Mouse (Mus musculus) layer of hippocampus, postnatal 36 days (tissue): ENCODE results near the gene Sptlc2. TPM values are rescaled to one million over a fixed set of nuclear protein-coding genes. Genes with fewer than 3 reads are reported as not detected.

Source experiments
- DNase-seq, 2 experiments: peaks; one replicate each; pipeline ENCODE4 v3.0.0; 2022
- total RNA-seq, 2 experiments: library from RNA; stranded (reverse); gene quantifications; 2 replicates each; pipeline ENCODE4 v1.2.3; 2021

The Sptlc2 gene
- total RNA-seq, 2 experiments from 2014 or later = 29.2 to 32.8 TPM

DNA sequence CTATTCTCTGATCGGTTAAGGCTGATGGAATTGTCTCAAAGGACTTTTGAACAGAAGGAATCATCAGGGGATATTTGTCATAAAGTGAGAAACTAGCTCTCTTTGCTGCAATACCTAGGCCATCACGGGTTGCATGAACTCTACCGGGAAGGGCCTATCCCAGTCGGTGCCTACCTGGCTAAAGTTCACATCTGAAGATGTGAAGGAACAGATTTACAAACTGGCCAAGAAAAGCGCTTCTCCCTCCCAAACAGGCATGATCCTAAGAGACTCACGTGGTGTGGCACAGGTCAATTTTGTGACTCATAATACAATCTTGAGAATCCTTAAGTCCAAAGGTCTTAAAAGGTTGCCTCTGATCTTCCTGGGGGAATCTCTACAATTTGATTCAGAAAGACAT lies 6.2 kb upstream of the Sptlc2 start:
- DNase-seq = no peak

DNA sequence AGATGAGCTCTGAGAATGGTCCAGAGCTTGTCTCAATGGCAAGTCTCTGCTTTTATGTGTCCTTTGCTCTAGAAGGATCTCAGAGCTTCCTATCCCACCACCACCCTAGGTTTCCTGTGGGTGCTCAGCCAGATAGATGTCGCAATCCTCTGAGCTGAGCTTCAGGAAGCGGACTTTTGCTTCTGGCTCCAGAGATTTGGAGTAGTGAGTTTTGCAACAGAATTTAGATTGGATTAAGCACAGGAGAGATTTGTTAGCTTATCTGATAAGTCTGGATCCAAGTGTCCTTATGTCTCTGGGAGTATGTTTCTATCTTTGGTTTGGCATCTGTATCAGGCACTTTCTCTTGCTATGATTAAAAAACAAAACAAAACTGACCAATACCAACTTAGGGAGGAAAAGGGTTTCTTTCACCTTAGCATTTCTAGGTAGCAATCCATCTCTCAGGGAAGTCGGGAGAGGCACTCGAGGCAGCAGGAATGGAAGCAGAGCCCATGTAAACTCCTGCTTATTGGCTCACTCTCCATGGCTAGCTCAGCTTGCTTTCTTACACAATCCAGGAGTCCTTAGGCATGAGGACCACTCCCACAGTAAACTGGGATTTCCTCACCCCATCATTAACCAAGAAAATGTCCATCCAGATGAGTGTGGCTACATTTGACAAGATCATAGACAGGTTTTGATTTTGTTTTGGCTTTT lies 5.4 kb upstream of the Sptlc2 start:
- no peak for DNase-seq

DNA sequence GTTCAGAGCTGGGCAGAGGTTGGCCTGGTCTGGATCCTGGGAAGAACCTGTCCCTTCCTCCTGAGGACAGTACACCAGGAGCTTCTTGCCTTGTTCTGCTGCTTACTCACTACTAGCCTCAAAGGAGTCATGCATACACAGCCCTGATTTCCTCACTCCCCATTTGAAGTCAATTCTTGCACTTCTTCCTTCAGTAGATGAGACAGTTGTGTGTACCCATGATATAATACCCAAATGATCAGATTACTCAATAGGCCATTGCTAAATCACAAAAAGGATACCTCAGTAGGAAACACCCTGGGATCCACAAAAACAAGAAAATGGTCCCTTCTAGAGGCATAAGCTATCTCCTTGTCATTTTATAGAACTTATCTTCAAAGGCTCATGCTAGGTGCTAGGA lies 3.2 kb upstream of the Sptlc2 start:
- DNase-seq = no peak

DNA sequence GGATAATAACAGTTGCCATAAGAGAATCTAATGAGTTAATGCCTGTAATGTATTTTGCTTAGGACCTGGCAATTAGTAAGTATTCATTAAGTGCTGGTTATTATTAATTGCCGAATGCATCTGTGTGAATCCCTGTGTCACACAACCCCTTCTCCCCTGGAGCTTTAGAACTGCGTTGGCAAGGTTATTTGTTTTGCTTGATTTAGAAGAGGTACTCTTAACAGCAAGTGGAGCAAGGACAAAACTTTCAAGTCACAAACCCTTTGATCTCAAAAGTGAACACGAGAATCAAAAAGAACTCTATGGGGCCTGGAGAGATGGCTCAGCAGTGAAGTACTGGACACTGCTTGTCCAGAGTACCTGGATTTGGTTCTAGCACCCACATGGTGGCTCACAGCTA lies 1.1 kb upstream of the Sptlc2 start:
- no peak for DNase-seq

DNA sequence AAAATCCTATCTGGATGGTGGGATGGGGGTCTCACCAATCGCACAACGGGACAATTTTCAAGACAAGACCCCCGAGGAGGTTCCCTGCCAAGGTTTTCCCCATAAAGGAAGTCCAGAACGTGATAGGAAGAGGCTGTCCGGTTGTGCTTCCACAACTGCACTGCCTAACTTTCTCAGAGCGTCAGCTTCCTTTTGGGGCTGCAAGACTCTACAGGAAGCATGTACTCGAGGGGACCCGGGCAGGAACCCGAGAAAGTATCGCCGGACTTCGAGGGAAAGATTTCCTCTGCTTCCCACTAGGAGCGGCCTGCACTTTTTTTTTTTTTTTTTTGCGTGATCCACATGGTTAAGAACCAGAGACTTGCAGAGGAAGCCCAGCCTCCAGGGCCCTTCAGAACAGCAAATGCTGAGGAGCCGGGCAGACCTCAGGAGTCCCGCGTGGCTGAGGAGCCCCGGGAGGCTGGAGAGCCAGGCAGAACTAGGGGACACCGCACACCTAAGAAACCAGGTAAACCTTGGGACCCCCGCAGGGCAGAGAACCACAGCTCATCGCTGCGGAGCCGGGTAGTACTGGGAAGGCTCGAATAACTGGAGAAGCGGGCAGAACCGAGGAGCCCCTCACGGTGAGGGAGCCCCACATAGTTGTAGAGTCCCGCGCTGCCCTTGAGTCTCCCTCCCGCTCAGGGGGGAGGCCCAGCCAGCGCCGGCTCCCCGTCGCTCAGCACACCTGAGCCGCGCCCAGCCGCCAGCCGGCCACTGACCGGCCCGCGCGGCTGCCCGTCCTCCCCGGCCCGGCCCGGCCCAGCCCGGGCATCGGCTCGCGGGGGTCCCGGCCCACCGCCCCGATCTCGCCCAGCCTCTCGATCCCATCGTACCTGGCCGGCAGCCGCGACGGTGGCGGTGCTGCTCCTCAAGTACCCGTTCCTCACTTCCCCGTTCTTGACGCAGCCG lies 709 bp downstream of the Sptlc2 start:
- peak; percentile 16 to 28 for DNase-seq

DNA sequence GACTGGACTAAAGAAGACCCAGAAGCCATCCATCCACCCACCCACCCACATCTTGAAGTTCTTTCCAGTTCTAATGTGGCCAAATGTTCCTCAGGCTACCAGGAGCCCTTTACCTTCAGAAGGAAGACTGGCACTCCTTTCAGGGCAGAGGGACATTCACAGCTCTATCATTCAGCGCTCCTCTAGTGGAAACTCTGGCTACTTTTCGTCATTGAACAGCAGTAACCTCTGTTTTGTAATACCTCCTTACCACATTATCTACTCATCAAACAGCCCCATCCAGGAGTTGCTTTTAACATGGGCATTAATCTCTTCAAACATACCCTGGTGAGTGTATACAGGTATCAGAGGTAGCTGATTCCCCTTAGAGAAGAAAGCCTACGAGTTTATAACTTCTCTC lies 3.1 kb downstream of the Sptlc2 start:
- no peak for DNase-seq

DNA sequence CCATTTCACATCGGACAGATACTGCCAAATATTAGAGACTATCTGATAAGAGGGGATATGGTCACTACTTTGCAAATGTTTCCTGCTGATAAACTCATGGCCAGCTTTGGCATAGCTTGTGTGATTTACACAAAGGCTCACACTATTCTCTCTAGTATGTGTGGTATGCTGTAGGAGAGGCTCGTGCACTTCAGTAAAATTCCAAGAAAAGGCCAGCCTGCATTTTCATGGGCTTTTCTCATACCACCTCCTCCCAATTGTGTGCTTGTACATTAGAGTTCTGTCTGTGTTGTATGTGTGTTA lies 6.8 kb downstream of the Sptlc2 start:
- no peak for DNase-seq

DNA sequence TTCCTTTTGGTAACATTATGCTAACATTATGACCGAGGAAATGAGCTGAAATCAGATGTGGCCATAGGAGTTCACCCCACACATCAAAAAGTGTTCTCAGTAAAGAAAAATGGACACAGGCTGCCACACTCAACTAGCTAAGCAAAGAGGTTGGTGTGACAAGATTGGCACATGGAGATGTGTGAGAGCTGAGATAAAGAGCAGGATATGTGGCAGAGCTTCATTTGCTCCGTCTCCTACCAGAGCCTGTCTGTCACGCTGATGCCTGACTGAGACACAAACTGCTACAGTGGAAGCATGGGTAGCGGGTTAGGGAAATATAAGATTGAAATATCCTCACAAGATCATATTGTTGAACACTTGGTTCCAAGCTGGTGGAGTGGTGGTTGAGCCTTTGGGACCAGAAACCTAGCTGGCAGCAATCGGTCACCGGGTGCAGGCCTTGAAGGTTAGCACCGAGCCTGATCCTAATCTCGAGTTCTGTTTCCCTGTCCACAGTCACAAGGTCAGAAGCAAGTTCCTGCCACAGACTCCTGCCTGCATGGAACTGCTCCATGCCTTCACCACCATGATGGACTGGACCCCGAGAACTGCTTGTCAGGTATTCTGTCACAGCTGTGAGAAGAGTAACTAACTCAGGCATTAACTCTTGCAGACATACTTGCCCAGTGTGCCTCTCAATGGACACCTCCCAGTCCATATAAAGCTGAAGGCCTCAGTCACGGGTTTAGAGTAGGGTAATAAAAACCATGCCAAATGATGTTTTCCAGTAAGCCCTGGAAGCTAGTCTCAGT lies 7.4 kb downstream of the Sptlc2 start:
- no peak for DNase-seq

DNA sequence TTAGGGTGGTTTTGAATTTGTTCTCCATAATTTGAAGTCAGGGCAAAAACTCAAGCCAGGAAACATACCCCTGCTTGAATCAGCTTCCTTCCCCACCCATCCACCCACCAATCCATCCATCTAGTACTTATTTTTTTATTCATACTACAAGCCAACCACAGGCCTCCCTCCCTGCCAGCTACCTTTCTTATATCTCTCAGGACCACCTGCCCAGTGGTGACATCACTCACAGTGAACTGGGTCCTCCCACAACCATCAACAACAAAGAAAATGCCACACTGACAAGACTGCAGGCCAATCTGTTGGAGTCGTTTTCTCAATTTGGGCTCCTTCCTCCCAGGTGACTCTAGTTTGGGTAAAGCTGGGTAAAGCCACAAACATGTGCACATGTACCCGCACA lies 8.7 kb downstream of the Sptlc2 start:
- no peak for DNase-seq

DNA sequence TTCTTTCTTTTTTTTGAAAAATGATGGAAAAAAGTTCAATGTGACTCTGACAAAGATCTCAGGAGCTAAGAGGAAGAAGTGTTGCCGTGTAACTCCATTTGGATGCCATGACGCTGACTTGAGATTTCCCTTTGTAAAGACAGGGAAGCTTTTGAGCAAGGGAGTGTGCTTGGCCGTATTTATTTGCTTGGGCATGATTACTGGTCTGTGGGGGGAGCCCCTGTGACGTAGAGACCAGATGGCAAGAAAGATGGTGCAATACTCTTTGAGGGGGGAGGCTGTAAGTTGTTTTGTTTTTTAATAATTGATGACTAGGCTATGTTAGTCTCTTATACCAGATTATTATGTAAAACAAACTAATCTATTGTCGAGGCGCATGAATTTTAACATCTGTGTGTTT lies 14.0 kb downstream of the Sptlc2 start:
- DNase-seq = no peak

DNA sequence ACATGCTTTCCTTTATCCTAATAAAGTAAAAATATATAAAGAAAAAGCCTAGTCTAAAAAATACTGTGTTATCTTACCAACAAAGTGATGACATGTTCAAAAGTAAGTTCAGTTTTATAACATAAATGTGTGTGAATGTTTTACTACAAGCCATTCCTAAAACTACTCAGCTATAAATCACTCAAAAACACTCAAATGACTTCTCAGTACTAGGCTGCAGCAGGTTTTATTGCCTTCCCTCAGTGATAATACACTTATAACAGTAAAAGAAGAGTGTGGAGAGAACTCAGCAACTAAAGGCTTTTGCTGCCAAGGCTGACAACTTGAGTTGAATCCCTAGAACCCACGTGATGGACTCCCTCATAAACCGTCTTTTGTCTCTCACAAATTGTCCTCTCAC lies 18.8 kb downstream of the Sptlc2 start:
- DNase-seq = no peak

DNA sequence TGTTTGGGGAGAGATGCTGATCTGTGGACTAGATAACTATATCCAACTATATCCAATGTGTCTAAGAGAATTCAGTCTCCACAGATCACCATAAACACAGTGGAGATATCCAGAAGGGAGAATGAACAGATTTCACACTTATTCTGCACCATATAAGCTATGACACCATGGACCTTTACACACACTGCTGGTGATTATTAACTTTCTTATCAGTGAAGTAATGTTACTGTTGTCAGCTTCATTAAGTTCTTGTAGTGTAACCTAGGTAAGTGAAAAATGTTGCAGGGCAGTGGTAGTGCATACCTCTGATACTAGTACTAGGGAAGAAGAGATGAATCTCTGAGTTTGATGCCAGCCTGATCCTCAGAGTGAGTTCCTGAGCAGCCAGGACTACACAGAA lies 20.1 kb downstream of the Sptlc2 start:
- no peak for DNase-seq

DNA sequence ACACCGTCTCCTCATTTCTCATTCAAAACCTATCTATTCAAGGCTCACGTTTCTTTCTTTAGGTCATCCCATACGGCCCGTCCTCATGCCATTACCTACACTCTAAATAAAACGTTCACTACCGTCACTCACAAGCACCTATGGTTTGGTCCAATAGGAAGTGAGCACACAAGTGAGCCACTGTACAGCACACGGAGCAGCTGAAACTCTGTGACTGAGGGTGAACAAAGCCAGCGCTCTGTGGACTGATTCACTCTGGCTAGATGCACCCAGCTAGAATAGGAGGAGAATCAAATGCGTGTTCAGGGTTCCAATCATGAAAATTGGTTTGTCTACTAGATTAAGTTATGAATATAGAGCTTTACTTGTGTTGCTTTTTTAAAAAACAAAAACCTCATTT lies 22.5 kb downstream of the Sptlc2 start:
- DNase-seq = peak in 1 of 2 experiments; percentile 5

DNA sequence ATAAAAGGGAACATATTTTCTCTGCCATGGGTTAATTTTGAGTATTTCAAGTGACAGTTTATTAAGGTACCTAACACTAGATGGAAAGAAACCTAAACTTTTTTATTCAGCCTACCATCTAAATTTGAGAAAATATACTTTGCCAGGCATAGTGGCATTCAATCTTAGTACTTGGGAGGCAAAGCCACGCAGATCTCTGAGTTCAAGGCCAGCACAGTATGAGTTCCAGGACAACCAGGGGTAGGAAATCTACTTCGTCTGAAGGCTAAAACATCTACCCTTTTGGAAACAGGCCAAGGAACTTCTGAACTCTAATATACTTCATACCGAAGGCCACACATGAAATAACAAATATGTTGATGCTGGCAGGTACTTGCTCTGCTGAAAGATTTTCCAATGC lies 26.0 kb downstream of the Sptlc2 start:
- DNase-seq = no peak

DNA sequence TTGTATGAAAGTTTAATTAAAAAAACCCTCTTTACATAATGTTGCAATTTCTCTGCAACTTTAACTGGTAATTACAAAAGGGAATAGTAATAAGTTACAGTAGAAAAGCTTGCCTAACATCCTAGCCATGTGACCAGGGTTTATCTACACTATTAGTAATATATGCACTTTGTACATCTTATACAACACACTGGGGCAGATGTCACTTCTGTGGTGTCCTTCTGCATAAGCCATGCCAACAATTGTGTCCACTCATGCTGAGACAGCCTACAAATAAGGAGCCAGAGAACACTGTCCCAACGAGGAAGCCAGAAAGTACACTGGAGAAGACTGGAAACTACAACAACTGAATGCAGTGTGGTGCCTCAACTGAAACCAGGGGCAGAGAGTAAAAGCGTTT lies 40.1 kb downstream of the Sptlc2 start:
- DNase-seq = no peak

DNA sequence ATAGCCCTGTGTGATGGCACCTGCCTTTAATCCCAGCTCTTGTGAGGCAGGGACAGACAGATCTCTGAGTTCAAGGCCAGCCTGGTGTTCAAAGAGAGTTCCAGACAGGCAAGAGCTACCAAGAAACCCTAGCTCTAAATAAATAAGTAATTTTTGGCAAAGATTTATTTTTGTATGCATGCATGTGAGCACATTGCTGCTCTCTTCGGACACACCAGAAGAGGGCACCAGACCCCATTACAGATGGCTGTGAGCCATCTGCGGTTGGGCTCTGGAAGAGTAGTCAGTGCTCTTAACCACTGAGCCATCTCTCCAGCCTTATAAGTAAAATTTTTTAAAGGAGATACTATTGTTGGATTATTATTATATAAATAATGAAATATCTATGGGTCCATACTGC lies 40.6 kb downstream of the Sptlc2 start:
- no peak for DNase-seq

DNA sequence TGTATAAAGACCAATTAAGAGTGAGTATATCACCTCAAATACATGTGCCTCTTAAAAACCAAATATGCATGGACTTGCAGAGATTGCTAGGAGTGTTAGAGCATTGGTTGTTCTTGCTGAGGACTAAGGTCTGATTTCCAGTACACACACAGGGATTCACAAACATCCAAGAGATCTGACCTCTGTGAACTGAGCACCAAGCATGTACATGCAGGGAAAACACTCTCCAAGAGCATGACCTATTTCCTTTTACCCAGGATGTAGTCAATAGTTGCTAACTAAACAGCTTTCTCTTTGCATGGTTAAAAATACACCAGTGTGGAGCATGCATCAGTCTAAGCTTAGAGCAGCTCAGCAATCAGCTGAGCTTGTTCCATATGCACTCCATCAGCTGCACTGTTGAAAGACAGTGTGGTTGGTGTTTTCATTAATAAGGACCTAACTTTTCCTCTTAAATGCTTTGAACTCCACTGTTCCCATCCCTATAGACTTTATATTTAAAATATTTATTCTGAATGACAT lies 45.0 kb downstream of the Sptlc2 start:
- no peak for DNase-seq

DNA sequence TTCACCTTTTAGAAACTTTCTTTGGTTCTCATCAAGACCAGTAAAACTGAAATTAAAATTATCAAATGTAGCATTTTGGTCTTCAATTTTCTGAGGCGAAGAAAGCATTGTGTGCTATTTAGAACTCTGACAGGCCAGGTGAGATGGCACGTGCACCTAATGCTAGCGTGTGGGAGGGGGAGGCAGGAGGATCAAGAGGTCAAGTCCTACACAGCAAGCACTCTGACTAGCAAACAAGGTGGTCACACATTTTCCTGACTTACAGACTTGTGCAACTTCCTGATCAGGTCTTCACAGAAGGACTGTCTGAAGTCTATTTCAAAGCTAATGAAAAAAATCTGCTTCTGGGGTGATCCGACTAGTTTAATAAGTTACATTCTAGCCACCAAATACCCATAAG lies 50.1 kb downstream of the Sptlc2 start:
- no peak for DNase-seq

DNA sequence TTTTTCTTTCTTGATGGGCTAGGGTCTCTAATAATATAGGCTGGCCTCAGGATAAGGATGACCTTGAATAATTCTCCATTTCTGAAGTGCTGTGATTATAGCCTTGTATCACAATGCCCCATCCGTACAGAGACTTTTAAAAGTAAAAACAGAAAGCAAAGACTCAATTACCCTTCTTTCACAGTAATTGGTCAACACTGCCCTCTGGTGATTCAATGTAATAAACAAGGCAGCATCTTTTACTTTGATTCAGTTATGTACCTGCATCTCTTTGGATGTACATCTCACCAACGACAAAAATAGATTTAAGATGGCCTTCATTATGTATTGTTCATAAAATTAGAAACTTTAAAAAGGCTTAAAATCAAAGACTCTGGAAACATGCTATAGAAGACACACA lies 53.3 kb downstream of the Sptlc2 start:
- no peak for DNase-seq

DNA sequence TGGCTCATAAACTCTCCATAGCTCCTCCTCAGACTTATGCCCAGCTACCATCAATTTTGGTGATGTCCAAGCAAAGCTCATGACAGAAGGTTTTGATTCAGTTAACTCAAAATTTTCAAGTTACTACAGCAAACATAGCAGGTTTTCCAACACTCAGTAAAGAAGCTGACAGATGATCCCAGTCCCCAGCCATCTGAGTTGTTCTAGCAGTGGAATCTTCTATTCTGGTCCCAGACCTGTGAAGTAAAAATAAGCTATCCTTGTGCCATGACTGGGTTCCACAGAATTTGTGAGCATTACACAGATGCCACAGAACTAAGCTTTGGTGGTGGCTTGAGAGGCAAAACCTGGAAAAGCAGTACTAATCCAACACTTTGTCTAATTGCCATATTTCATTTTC lies 54.4 kb downstream of the Sptlc2 start:
- DNase-seq = no peak

DNA sequence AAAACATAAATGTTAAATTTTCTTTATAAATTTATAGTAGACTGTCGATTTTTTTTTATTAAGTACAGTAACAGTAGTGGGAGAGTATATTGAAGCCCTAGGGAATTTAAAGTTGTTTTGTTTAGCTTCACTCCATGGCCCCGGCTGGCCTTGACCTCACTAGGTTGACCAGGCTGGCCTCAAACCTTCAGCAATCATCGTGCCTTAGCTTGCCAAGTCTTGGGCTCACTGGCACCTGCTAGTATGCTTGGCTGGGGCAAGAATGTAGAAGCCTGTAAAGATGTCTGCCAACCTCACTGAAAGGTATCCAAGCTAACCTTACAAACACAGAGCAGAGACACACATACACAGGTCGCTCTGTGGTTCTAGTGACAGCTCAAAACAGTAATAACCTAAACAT lies 55.6 kb downstream of the Sptlc2 start:
- no peak for DNase-seq

DNA sequence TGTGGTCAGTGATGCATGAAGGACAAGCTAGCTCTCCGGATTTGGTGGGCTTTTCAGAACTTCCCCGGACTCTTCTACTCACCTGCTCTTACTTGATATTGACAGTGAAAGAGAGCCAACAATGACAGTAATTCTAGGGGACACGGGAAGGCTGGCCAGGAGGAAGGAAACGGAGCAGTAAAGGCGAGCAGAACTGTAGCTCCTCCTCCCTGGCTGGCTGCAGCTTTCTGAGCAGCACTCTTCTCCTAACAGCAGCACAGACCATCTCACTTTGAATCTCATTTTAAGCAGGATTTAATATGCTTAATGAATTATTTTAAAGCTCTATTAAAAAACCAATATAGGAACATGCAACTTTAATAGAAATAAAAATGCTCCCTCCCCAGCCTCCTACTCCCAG lies 56.2 kb downstream of the Sptlc2 start:
- no peak for DNase-seq

DNA sequence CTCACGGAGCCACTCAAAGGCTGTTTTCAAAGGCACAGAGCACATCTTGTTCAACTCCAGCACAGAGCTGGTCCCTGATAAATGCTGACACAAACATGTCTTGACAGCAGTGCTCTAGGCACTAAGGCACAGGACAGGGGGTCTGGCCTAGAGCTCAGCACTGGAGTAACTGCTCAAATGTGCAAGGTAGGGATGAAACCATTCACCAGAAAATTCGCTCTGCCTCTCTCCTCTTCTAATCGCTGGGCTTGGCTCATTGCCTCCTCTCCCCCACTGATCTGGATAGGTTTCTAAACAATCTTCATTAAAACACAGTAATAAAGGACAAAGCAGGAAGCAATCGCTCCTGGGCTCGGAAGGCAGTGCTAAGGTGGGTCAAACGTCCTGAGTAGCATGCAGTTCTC lies 57.1 kb downstream of the Sptlc2 start:
- no peak for DNase-seq
